Comparison of ENCODE assay signal across 8 mouse cellular contexts in genomic region chr10:16994526-16994925, GRCm38 (mm10).
DNase-seq lines count a peak whose midpoint lies in the region; TF ChIP-seq lines count a peak whose summit lies in the region.

No protein-coding gene starts in this region.

- no peak overlapping the region for H3K4me3 ChIP-seq in layer of hippocampus, adult 2 months

- TF ChIP-seq CTCF in layer of hippocampus, adult 2 months (conservative IDR thresholded peaks at IDR 0.05), result no peak

- DNase-seq in layer of hippocampus, adult 11-12 months (ENCODE audit: low spot score), result peak; percentile 10
- DNase-seq in layer of hippocampus, adult 2 months (ENCODE audit: low spot score in 2 of 2), result no peak
- peak; percentile 57 to 71 for DNase-seq in cerebellum, postnatal 25 days
- DNase-seq in kidney, adult 8-10 months, result peak; percentile 33 to 44
- peak; percentile 25 for DNase-seq in lung, postnatal 14 days
- DNase-seq in urinary bladder, postnatal 4 days (ENCODE audit: low spot score in 2 of 2), result no peak
- DNase-seq in urinary bladder, adult 18-20 months (ENCODE audit: low spot score in 2 of 2), result no peak
- DNase-seq in yolk sac, embryonic 10.5 days (ENCODE audit: low spot score), result no peak

- no peak overlapping the region for H3K27ac ChIP-seq in layer of hippocampus, adult 2 months

Comparison
In these comparisons a context has a peak if more than half of its experiments do, and no peak if none do; other contexts are left out.
1. DNase-seq: peak in layer of hippocampus, adult 11-12 months (single experiment), cerebellum, postnatal 25 days (2 of 2), kidney, adult 8-10 months (2 of 2) and lung, postnatal 14 days (single experiment); none in layer of hippocampus, adult 2 months (0 of 2), urinary bladder, postnatal 4 days (0 of 2), urinary bladder, adult 18-20 months (0 of 2) and yolk sac, embryonic 10.5 days (single experiment).